Mouse (Mus musculus) lung, adult 2 months (tissue): Measurements from ENCODE around the gene Zfp683. TPM values are rescaled to one million over a fixed set of nuclear protein-coding genes. Genes with fewer than 3 reads are reported as not detected.

Source experiments
- DNase-seq: peaks from one replicate; pipeline ENCODE4 v3.0.0; 2022
- H3K4me1 ChIP-seq: fragments of 200-500 bp; 2 replicates; pipeline ENCODE4 v1.6.1; 2011; ENCODE audit warnings: low read length; ENCODE audit not compliant: control insufficient read depth, insufficient read depth
- H3K4me3 ChIP-seq: fragments of 200-500 bp; replicated peaks from 2 replicates; pipeline ENCODE3; 2011; ENCODE audit warnings: low read depth, mild to moderate bottlenecking, control low read depth, low read length; ENCODE audit errors: extremely low read depth
- CTCF ChIP-seq: fragments of 200-500 bp; IDR thresholded peaks from 2 replicates; pipeline ENCODE4 v1.5.1; 2011; ENCODE audit warnings: mild to moderate bottlenecking, low read length, control low read depth; ENCODE audit not compliant: insufficient read depth
- POLR2A ChIP-seq: fragments of 200-500 bp; IDR thresholded peaks from 2 replicates; pipeline ENCODE4 v1.6.1; 2011; ENCODE audit warnings: low read depth, mild to moderate bottlenecking, control low read depth, low read length, borderline replicate concordance; ENCODE audit errors: extremely low read depth
- WGBS: fragments of 180-500 bp; shearing (Covaris S2); methylation state at CpG from one replicate; pipeline ENCODE4 v1.1.7; 2018; 5-methylcytosine and 5-hydroxymethylcytosine counted together
- polyA plus RNA-seq: library from polyadenylated mRNA; depleted of rRNA; stranded (reverse); fragments of >200 nt; gene quantifications from 2 replicates; pipeline ENCODE4 v1.2.3, GENCODE M21; 2012; rRNA removed

The Zfp683 gene
- polyA plus RNA-seq, result 0.27 and 0.58 TPM in 2 replicates

- no peak for DNase-seq
- Histone ChIP-seq H3K4me3 (no peak within 1 kb of the TSS), H3K4me1 (no peaks in the 10 kb centered on the region)
- 74% methylated on average over 3 of the region's 3 CpGs for WGBS
- TF ChIP-seq CTCF (no peak), POLR2A (no peak)
Measured at GRCm38 (mm10) chr4:134053538-134053937, at the start of gene Zfp683. Gene Zfp683 (plus strand): TSS chr4:134053838.

- TF ChIP-seq CTCF (no peak), POLR2A (no peak)
- DNase-seq, result no peak
- Histone ChIP-seq H3K4me1 (peaks cover 4% of the 10 kb centered on the region; the same call in 1 of the 2 replicates), H3K4me3 (no peak overlapping the region)
- WGBS, result 63% methylated on average over 12 of the region's 12 CpGs
Measured at GRCm38 (mm10) chr4:134005581-134006358, 47.9 kb upstream of the Zfp683 start.

- no peak for DNase-seq
Measured at GRCm38 (mm10) chr4:134006845-134007244, 46.8 kb upstream of the Zfp683 start.

GRCm38 (mm10) chr4:134009709-134010108 lies 43.9 kb upstream of the Zfp683 start:
- TF ChIP-seq CTCF, result no peak
- TF ChIP-seq POLR2A, result no peak
- H3K4me3 ChIP-seq, result no peak overlapping the region
- 53% methylated on average over 6 of the region's 6 CpGs for WGBS
- peaks cover 1% of the 10 kb centered on the region; the same call in 1 of the 2 replicates for H3K4me1 ChIP-seq
- DNase-seq, result no peak

More at GRCm38 (mm10) chr4:134006845-134007244, 46.8 kb upstream of the Zfp683 start:
- Histone ChIP-seq H3K4me3 (no peak overlapping the region), H3K4me1 (peaks cover 4% of the 10 kb centered on the region; the same call in 1 of the 2 replicates)
- 83% methylated on average over 3 of the region's 3 CpGs for WGBS
- TF ChIP-seq POLR2A, result no peak
- no peak for TF ChIP-seq CTCF

- no peak overlapping the region for H3K4me3 ChIP-seq
- WGBS, result 7% methylated on average over 16 of the region's 16 CpGs
- TF ChIP-seq POLR2A (no peak), CTCF (no peak)
- DNase-seq, result no peak
- no peaks in the 10 kb centered on the region for H3K4me1 ChIP-seq
Measured at GRCm38 (mm10) chr4:134011450-134012414, 41.9 kb upstream of the Zfp683 start.

GRCm38 (mm10) chr4:134012858-134013528 lies 40.6 kb upstream of the Zfp683 start:
- 50% methylated on average over 12 of the region's 12 CpGs for WGBS
- no peak for DNase-seq
- H3K4me3 ChIP-seq, result no peak overlapping the region
- H3K4me1 ChIP-seq, result no peaks in the 10 kb centered on the region
- no peak for TF ChIP-seq POLR2A
- TF ChIP-seq CTCF, result no peak

GRCm38 (mm10) chr4:134016208-134016607 lies 37.4 kb upstream of the Zfp683 start:
- DNase-seq, result no peak

GRCm38 (mm10) chr4:134016767-134017166 lies 36.9 kb upstream of the Zfp683 start:
- Histone ChIP-seq H3K4me3 (no peak overlapping the region), H3K4me1 (no peaks in the 10 kb centered on the region)
- TF ChIP-seq POLR2A, result no peak
- no peak for TF ChIP-seq CTCF
- WGBS, result 10% methylated on average over 8 of the region's 8 CpGs
- no peak for DNase-seq

More at GRCm38 (mm10) chr4:134016208-134016607, 37.4 kb upstream of the Zfp683 start:
- WGBS, result 17% methylated on average over 7 of the region's 7 CpGs
- no peak for TF ChIP-seq POLR2A
- TF ChIP-seq CTCF, result no peak
- H3K4me1 ChIP-seq, result no peaks in the 10 kb centered on the region
- H3K4me3 ChIP-seq, result no peak overlapping the region
